ENCODE assay signal across 18 mouse cellular contexts in genomic region chr15:87711790-87712189, GRCm38 (mm10).
A peak's percentile ranks its signal among the peaks of the same experiment; 100 is the strongest.
DNase-seq lines count a peak whose midpoint lies in the region; ATAC-seq and TF ChIP-seq lines count a peak whose summit lies in the region.
"Had no signal": no experiment of that assay in that cellular context is flagged by ENCODE, and none has a peak within 500 bp of the region (broad histone marks: within the 10 kb centered on the region; RNA-seq: fewer than 3 reads in every experiment).

No protein-coding gene starts in this region.

- ATAC-seq in kidney, postnatal 0 days (replicated peaks; ENCODE audit: low FRiP score, low read depth): no peak
- ATAC-seq in limb, embryonic 13.5 days (ENCODE audit: low FRiP score, low read depth): peak; percentile 52; the same call in 1 of the 2 replicates
- no peak for ATAC-seq in erythroblast, adult 5-6 weeks (replicated peaks; ENCODE audit: low FRiP score, poor library complexity, severe bottlenecking)
- ATAC-seq: liver, embryonic 12.5 days had no signal

- TF ChIP-seq CTCF in kidney, postnatal 0 days (IDR thresholded peaks at IDR 0.05; ENCODE audit: low read depth): no peak
- TF ChIP-seq CTCF in gastrocnemius, adult 2 months (IDR thresholded peaks at IDR 0.05): no peak

- H3K9me3 ChIP-seq in kidney, postnatal 0 days (replicated peaks; ENCODE audit: low read length): no peaks in the 10 kb centered on the region
- no peaks in the 10 kb centered on the region for H3K9me3 ChIP-seq in limb, embryonic 13.5 days
- H3K9me3 ChIP-seq: embryonic facial prominence, embryonic 13.5 days; heart, embryonic 10.5 days; liver, embryonic 12.5 days; midbrain, embryonic 12.5 days had no signal

- DNase-seq in kidney, postnatal 0 days (ENCODE audit: low spot score): peak; percentile 29
- DNase-seq in kidney, postnatal 14 days: no peak
- DNase-seq in ovary, postnatal 36 days (ENCODE audit: low spot score): peak; percentile 23
- no peak for DNase-seq in ovary, postnatal 10 days (ENCODE audit: low spot score)
- DNase-seq in spleen, adult 18-20 months: no peak
- no peak for DNase-seq in gastrocnemius, adult 2 months
- DNase-seq: adrenal gland, adult 2 months; cerebellum, adult 9-11 months; kidney, adult 11 months; kidney, postnatal 25 days; lung, embryonic 14.5 days had no signal

- no peak overlapping the region for H3K9ac ChIP-seq in kidney, postnatal 0 days (ENCODE audit: low read depth, low read length)
- H3K9ac ChIP-seq in limb, embryonic 13.5 days: no peak overlapping the region
- H3K9ac ChIP-seq: embryonic facial prominence, embryonic 13.5 days; liver, embryonic 12.5 days; lung, embryonic 14.5 days; midbrain, embryonic 12.5 days had no signal

- H3K27ac ChIP-seq in kidney, postnatal 0 days: no peak overlapping the region
- H3K27ac ChIP-seq in limb, embryonic 13.5 days: no peak overlapping the region
- no peak overlapping the region for H3K27ac ChIP-seq in gastrocnemius, adult 2 months
- H3K27ac ChIP-seq: embryonic facial prominence, embryonic 13.5 days; heart, embryonic 10.5 days; liver, embryonic 12.5 days; macrophage; midbrain, embryonic 12.5 days had no signal

- WGBS in kidney, postnatal 0 days: 32% methylated on average over 4 of the region's 4 CpGs
- 16% methylated on average over 4 of the region's 4 CpGs for WGBS in limb, embryonic 13.5 days

- no peaks in the 10 kb centered on the region for H3K36me3 ChIP-seq in kidney, postnatal 0 days (ENCODE audit: insufficient read depth, low read length)
- no peaks in the 10 kb centered on the region for H3K36me3 ChIP-seq in limb, embryonic 13.5 days
- H3K36me3 ChIP-seq: embryonic facial prominence, embryonic 13.5 days; heart, embryonic 10.5 days; liver, embryonic 12.5 days; midbrain, embryonic 12.5 days had no signal

- H3K4me1 ChIP-seq in kidney, postnatal 0 days (replicated peaks; ENCODE audit: insufficient read depth, low read length): no peaks in the 10 kb centered on the region
- H3K4me1 ChIP-seq in limb, embryonic 13.5 days: peaks cover 30% of the 10 kb centered on the region
- H3K4me1 ChIP-seq: heart, embryonic 10.5 days; liver, embryonic 12.5 days had no signal

- no peak overlapping the region for H3K4me2 ChIP-seq in kidney, postnatal 0 days (ENCODE audit: low read length)
- peak overlapping the region; percentile 14; the same call in 1 of the 2 replicates for H3K4me2 ChIP-seq in limb, embryonic 13.5 days (replicated peaks)
- H3K4me2 ChIP-seq: embryonic facial prominence, embryonic 13.5 days; liver, embryonic 12.5 days; lung, embryonic 14.5 days; midbrain, embryonic 12.5 days had no signal

- H3K27me3 ChIP-seq in kidney, postnatal 0 days (ENCODE audit: insufficient read depth, low read length): no peaks in the 10 kb centered on the region
- peaks cover 47% of the 10 kb centered on the region for H3K27me3 ChIP-seq in limb, embryonic 13.5 days
- H3K27me3 ChIP-seq: embryonic facial prominence, embryonic 13.5 days; liver, embryonic 12.5 days; midbrain, embryonic 12.5 days had no signal

- no peak overlapping the region for H3K4me3 ChIP-seq in kidney, postnatal 0 days (replicated peaks; ENCODE audit: low read depth, low read length)
- no peak overlapping the region for H3K4me3 ChIP-seq in limb, embryonic 13.5 days
- H3K4me3 ChIP-seq in gastrocnemius, adult 2 months: no peak overlapping the region
- H3K4me3 ChIP-seq: embryonic facial prominence, embryonic 13.5 days; heart, embryonic 10.5 days; liver, embryonic 12.5 days; midbrain, embryonic 12.5 days had no signal

- intact Hi-C loops in gastrocnemius, adult 2 months (cut with DNase I): no loop called here

Comparison
In these comparisons a context has a peak if more than half of its experiments do, and no peak if none do; other contexts are left out.
1. DNase-seq: peak in kidney, postnatal 0 days (single experiment) and ovary, postnatal 36 days (single experiment); none in kidney, postnatal 14 days (single experiment), ovary, postnatal 10 days (single experiment), spleen, adult 18-20 months (0 of 2) and gastrocnemius, adult 2 months (single experiment).